Mouse (Mus musculus) ES-E14 (cell line): ENCODE measurements around the gene Alox5ap.

Source experiments
- CHD2 ChIP-seq: IDR thresholded peaks from 2 replicates; pipeline ENCODE4 v1.6.1; 2014; ENCODE audit warnings: mild to moderate bottlenecking, low read depth, low read length, inconsistent platforms
- ZC3H11A ChIP-seq: IDR thresholded peaks from 2 replicates; pipeline ENCODE4 v1.6.1; 2012; ENCODE audit warnings: low read depth, mild to moderate bottlenecking, inconsistent platforms, low read length, borderline replicate concordance

- TF ChIP-seq ZC3H11A (no peak), CHD2 (no peak)
Observed at GRCm38 (mm10) chr5:149321909-149322841, 57.6 kb downstream of the Alox5ap start.
